Mouse (Mus musculus): ENCODE measurements around the gene Fgd2.
"Not testable (repeated sequence)": the region's sequence is repeated elsewhere in the genome, so short reads cannot be mapped to it uniquely, and the experiment has no call there.

The Fgd2 gene

DNA sequence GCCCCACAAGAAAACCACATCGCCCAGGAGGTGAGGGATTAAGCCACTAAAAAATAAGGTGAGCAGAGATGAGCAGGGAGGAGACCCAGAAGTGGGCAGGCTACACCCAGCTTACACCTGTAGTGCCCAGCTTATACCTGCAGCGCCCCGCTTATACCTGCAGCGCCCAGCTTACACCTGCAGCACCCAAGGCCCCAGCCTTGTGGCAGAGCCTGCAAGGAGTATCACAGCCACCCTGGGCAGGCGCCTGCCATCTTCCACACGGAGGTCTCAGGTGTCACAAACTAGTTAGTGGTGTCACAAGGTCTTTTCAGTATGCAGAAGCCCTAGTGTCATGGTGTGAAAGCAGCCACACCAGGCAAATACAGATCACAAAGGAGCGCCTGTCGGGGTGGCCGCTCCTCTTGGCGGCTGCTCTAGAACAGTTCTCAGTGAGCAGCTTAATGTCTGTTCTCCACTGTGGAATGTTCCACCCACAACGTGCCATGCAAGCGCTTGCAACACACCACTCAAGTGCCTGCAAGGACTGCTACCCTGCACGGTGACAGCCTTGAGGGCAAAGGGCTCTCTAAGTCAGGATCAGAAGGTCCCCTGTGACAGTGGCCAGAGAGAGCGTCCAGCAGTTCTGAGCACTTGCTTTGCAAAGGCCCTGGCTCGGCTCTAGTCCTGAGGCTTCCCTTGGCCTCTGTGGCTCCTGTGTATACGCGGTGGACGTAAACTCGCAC lies 24.3 kb upstream of the Fgd2 start:
- in situ Hi-C loops (cut with MboI; ENCODE audit: low sequenced_read_pairs): no loop called here

GRCm38 (mm10) chr17:29337979-29338823 lies 22.5 kb upstream of the Fgd2 start:
- in situ Hi-C loops (cut with MboI; ENCODE audit: low sequenced_read_pairs): no loop called here

DNA sequence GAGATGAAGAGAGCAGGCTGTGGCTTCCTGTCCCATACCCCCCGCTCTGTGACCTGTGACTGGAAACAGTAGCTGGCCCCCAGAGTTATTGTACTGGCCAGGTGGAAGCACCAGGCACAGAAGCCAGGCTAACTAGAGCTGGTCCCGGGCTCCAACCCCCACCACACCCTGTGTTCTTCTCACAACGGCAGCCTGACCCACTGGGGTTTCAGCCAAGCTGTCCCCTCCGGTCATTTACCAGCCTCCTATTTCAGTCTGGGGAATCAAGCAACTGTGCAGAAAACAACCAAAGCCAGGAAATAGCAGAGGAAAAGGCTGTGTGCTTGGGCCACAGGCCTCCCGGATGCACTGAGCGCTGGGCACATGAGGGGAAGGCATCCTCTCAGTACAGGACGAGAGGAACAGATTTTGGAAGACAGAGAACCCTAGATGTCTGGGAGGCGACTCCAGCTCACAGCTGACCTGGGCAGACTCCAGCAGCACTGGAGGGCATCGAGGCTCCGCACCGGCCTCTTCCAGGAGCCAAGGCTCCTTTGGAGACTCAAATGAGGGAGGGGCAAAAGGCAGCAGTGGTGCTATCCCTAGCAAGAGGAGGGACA lies 21.4 kb upstream of the Fgd2 start:
- in situ Hi-C loops (cut with MboI; ENCODE audit: low sequenced_read_pairs): no loop called here

- in situ Hi-C loops (cut with MboI; ENCODE audit: low sequenced_read_pairs): no loop called here
Measured at GRCm38 (mm10) chr17:29340406-29341261, 20.1 kb upstream of the Fgd2 start.

- in situ Hi-C loops (cut with MboI; ENCODE audit: low sequenced_read_pairs): no loop called here
Measured at GRCm38 (mm10) chr17:29341591-29342003, 19.1 kb upstream of the Fgd2 start.

- in situ Hi-C loops (cut with MboI; ENCODE audit: low sequenced_read_pairs): no loop called here
Measured at GRCm38 (mm10) chr17:29342010-29342910, 18.5 kb upstream of the Fgd2 start.

GRCm38 (mm10) chr17:29343241-29343640 lies 17.5 kb upstream of the Fgd2 start:
- in situ Hi-C loops (cut with MboI; ENCODE audit: low sequenced_read_pairs): no loop called here

- in situ Hi-C loops (cut with MboI; ENCODE audit: low sequenced_read_pairs): no loop called here
Measured at GRCm38 (mm10) chr17:29345272-29345671, 15.4 kb upstream of the Fgd2 start.

DNA sequence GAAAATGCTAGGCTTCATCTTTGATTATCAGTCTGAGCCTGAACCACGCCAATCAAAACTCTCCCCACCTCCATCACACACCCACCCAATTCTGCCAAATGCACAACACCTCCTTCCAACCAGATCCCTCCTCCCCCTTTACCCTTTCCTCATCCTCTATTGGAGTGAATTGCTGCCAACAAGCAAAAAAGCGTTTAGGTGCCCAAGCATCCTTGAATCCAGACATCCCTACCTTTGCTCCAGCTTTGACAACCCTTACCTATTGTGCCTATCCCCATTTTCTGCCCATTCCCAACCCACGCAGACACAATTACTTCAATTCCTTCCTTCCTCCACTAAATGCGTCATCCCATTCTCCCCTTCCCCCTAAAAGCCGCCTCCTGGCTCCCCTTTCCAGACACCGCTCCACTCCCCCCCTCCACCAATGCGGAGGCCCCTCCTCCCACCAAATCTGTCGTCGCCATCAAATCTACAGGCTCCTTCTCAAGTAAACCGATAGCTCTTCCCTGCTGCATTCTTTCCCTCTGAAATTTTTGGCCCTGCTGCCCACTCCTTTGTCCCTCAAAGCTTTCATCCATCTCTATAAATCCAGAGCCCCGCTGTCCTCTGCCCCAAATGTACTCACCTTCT lies 14.1 kb upstream of the Fgd2 start:
- in situ Hi-C loops (cut with MboI; ENCODE audit: low sequenced_read_pairs): no loop called here

GRCm38 (mm10) chr17:29347126-29347644 lies 13.5 kb upstream of the Fgd2 start:
- in situ Hi-C loops (cut with MboI; ENCODE audit: low sequenced_read_pairs): no loop called here

DNA sequence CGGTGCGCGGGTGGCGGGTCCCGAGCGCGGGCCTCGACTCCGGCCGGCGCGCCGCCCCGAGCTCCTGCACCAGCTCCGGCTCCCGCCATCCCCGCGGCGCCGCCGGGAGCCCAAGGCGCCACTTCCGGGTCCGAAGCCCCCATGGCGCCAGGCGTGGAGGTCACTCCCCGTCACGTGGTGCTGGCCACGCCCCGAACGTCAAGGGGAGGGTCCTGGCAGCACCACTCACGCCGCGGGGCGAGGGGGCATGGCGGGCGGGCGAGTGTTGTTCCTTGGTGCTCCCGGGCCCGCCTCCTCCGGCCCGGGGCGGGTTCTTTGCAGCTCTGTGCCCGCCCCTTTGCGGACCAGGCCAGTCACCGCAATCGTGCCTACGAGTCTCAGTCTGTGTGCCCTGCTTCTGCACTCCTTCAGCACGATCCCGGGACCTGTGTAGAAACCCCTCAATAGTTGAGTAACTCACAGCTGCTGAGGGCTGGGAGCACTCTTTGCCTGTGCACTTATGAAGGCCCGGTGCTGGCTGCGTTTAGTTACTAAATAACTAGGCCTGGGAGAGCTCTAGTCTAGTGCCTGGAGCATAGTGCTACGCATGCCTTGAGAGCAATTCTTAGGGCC lies 13.0 kb upstream of the Fgd2 start, which contains the start of gene Mtch1:
Gene Mtch1, minus strand, starts transcription at position 290 of the 612 bp plus-strand sequence.
- in situ Hi-C loops (cut with MboI; ENCODE audit: low sequenced_read_pairs): no loop called here

- in situ Hi-C loops (cut with MboI; ENCODE audit: low sequenced_read_pairs): no loop called here
Measured at GRCm38 (mm10) chr17:29348996-29349395, 11.7 kb upstream of the Fgd2 start.

DNA sequence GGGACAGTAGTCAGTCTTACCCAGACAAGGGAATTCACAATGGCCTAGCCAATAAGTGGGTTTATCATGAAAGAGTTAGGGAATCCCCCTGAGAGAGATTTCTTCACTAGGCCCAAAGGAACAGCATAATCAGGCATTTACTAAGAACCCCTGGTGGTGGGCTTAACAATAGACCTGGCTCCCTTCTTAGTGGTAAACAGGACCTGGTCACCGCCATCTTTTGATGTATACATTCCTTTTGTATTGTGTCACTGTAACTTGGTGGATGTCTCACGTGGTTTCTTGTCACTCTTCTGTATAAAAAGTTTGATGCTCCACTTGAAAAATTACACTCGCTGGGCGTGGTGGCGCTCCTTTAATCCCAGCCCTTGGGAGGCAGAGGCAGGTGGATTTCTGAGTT lies 9.7 kb upstream of the Fgd2 start:
- in situ Hi-C loops (cut with MboI; ENCODE audit: low sequenced_read_pairs): not testable (repeated sequence)

DNA sequence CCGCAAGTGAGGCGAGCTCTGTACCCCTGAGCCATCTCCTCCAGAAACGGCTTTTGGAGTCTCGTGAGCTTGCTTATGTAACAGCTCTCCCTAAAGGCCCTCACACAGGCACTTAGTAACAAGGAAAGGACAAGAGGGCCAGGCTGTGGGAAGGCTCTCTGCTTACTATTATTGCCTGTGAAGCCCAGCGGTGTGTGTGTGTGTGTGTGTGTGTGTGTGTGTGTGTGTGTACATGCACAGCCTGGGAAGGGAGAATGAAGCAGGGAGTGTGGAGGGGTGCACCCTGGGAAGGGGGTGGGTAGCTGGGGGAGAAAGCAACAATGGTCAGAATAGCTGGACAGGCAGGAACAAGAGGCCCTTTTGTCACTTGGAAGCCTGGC lies 5.3 kb upstream of the Fgd2 start:
- in situ Hi-C loops (cut with MboI; ENCODE audit: low sequenced_read_pairs): no loop called here

- in situ Hi-C loops (cut with MboI; ENCODE audit: low sequenced_read_pairs): no loop called here
Measured at GRCm38 (mm10) chr17:29355841-29356478, 4.8 kb upstream of the Fgd2 start.

DNA sequence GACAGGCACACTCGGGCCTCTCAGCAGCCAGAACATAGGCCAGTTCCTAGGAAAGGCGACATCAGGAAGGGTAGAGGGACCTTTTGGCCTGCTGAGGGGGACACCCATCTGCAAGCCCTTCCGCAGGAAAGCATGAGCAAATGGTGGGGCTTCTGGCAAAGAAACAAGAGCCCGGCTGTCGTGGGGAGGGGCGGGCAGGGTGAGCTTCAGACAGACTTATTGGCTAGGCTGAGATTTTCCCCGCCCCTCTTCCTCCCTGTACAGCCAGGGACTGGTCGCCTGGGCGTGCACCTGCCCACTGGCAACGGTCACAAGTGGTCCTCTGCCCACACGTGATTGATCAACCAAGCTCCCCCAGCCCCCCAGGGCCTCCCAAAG lies 4.2 kb upstream of the Fgd2 start:
- in situ Hi-C loops (cut with MboI; ENCODE audit: low sequenced_read_pairs): no loop called here

GRCm38 (mm10) chr17:29356882-29357281 lies 3.8 kb upstream of the Fgd2 start:
- in situ Hi-C loops (cut with MboI; ENCODE audit: low sequenced_read_pairs): no loop called here

DNA sequence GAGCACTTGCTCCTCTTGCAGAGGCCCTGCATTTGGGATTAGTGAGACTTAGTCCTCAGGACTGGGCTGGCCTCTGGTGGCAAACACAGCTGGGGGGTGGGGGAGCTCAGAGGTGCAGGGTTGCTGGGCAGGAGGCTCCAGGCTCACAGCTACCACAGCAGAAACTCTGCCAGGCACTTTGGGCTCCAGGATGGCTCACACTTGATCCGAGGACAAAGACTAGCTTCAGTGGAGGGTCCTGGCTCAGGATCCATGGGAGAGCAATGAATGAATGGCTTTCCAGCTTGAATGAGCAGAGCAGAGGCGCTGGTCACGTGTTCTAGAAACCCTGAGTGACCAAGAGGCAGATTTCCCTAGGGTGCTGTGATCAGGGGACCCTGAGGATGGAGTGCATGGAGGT lies 1.8 kb upstream of the Fgd2 start:
- in situ Hi-C loops (cut with MboI; ENCODE audit: low sequenced_read_pairs): no loop called here

Data from CH12F3 (cell line).